Mouse (Mus musculus): ENCODE results near the gene Smc1b. TPM values are rescaled to one million over a fixed set of nuclear protein-coding genes. Genes with fewer than 3 reads are reported as not detected.
A peak's percentile ranks its signal among the peaks of the same experiment; 100 is the strongest.

The Smc1b gene
- polyA plus RNA-seq, 1 experiment from 2014 or later = not detected

DNA sequence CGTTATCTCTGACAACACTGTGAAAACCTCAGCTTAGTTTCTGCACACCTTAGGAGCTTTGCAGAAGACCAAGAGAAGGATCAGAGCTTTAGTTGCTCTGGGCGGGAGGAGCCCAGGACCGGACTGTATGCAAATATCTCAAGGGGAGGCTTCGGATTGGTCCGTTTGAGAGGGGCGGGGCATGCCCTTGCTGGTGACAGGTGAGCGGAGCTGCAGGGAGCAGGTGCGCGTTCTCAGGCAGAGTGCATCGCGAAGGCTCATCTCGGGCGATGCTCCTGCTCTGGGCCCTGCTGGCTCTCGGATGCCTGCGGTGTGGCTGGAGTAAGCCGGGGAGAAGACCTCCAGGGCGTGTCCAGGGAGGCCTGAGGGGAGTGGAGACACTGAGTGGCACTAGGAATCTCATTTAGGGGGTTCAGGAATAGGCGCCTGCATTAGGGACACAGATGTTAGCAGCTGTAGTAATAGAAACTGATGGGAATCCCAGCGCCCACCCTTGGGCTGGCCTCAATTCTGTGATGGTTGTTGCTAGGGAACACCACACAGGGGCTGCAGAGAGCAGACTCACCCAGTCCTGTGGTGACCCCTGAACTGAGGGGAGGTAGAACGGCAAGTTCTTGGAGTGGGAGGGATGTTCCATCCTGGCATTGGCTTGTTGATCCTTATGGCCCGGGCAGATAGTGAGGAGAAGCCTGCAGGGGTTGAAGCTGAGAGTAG, 114.7 kb downstream of the Smc1b start, which contains the start of gene Upk3a:
Gene Upk3a (plus strand): TSS at position 191 of the 714 bp plus-strand sequence.
- H3K27me3 ChIP-seq (replicated peaks; ENCODE audit: insufficient read depth, low read length) = no peaks in the 10 kb centered on the region
- H3K9me3 ChIP-seq (ENCODE audit: low read length) = no peaks in the 10 kb centered on the region
- WGBS = 11% methylated on average over 21 of the region's 21 CpGs
- H3K36me3 ChIP-seq (ENCODE audit: insufficient read depth, low read length) = no peaks in the 10 kb centered on the region
- H3K4me1 ChIP-seq (ENCODE audit: insufficient read depth, low read depth, low read length) = no peaks in the 10 kb centered on the region
- no peak within 1 kb of the TSS for H3K4me2 ChIP-seq (replicated peaks; ENCODE audit: low read depth, low read length)
- TF ChIP-seq CTCF (IDR thresholded peaks at IDR 0.05) (no peak), EP300 (IDR thresholded peaks at IDR 0.05) (no peak)
- peak; percentile 80 for ATAC-seq
- H3K27ac ChIP-seq (ENCODE audit: low read length) = no peak within 1 kb of the TSS
- peak; percentile 78 for DNase-seq (ENCODE audit: low spot score)
- no peak within 1 kb of the TSS for H3K9ac ChIP-seq (replicated peaks; ENCODE audit: low read depth)
- no peak within 1 kb of the TSS for H3K4me3 ChIP-seq (ENCODE audit: low read depth, low read length)

DNA sequence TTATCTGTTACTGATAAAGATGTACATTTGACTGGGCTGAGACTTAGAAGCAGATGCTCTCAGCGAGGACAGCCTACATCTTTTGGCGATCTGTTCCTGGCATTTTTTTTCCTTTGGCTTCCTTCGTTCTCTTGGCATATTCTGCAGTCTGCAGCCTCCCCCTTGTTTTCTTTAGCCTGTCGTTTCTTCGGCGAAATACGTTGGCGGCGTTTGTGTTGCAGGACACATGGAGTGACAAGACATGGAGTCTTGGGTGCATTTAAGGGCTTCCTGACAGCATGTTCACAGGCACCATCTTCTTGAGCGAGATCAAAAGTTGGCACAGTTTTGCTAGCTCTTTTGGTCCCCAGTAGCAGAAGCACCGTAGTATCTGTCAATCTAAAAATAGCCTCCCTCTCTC, 116.0 kb downstream of the Smc1b start:
- Histone ChIP-seq H3K9ac (replicated peaks; ENCODE audit: low read depth) (no peak overlapping the region), H3K9me3 (ENCODE audit: low read length) (no peaks in the 10 kb centered on the region), H3K27me3 (replicated peaks; ENCODE audit: insufficient read depth, low read length) (no peaks in the 10 kb centered on the region), H3K36me3 (ENCODE audit: insufficient read depth, low read length) (no peaks in the 10 kb centered on the region), H3K27ac (ENCODE audit: low read length) (no peak overlapping the region), H3K4me1 (ENCODE audit: insufficient read depth, low read depth, low read length) (no peaks in the 10 kb centered on the region), H3K4me3 (ENCODE audit: low read depth, low read length) (no peak overlapping the region), H3K4me2 (replicated peaks; ENCODE audit: low read depth, low read length) (no peak overlapping the region)
- WGBS = 53% methylated on average over 11 of the region's 11 CpGs
- DNase-seq (ENCODE audit: low spot score) (peak; percentile 35), ATAC-seq (no peak)
- no peak for TF ChIP-seq CTCF (IDR thresholded peaks at IDR 0.05)
- no peak for TF ChIP-seq EP300 (IDR thresholded peaks at IDR 0.05)

Other genes starting within 250 kb of the Smc1b start
- gene Gm29666, start 211.9 kb downstream of the Smc1b start, polyA plus RNA-seq (2015; fragmentation: Nextera tagmentation; extraction: Ambion mirVana) = 0.10 and 0.12 TPM in 2 replicates
- gene Nup50, start 208.6 kb downstream of the Smc1b start, polyA plus RNA-seq (2015; fragmentation: Nextera tagmentation; extraction: Ambion mirVana) = 12.1 and 13.9 TPM in 2 replicates
- 4.3 and 4.6 TPM in 2 replicates for gene 5031439G07Rik, start 143.4 kb downstream of the Smc1b start, polyA plus RNA-seq (2015; fragmentation: Nextera tagmentation; extraction: Ambion mirVana)
- gene Upk3a, start 114.8 kb downstream of the Smc1b start, polyA plus RNA-seq (2015; fragmentation: Nextera tagmentation; extraction: Ambion mirVana) = 33.6 and 41.0 TPM in 2 replicates
- 18.2 and 18.9 TPM in 2 replicates for gene Fam118a, start 103.0 kb downstream of the Smc1b start, polyA plus RNA-seq (2015; fragmentation: Nextera tagmentation; extraction: Ambion mirVana)
- 0.56 and 1.2 TPM in 2 replicates for gene Ribc2, start 114 bp upstream of the Smc1b start, polyA plus RNA-seq (2015; fragmentation: Nextera tagmentation; extraction: Ambion mirVana)
- 45.7 and 51.2 TPM in 2 replicates for gene Fbln1, start 74.0 kb upstream of the Smc1b start, polyA plus RNA-seq (2015; fragmentation: Nextera tagmentation; extraction: Ambion mirVana)
- 190 and 211 TPM in 2 replicates for gene Atxn10, start 204.3 kb upstream of the Smc1b start, polyA plus RNA-seq (2015; fragmentation: Nextera tagmentation; extraction: Ambion mirVana)